Mouse (Mus musculus): ENCODE measurements around the gene Speer4e. TPM values are rescaled to one million over a fixed set of nuclear protein-coding genes. Genes with fewer than 3 reads are reported as not detected.
"Not testable (repeated sequence)": the region's sequence is repeated elsewhere in the genome, so short reads cannot be mapped to it uniquely, and the experiment has no call there.

The Speer4e gene
- not detected for total RNA-seq (2021)
- long read RNA-seq, result 0 reads

DNA sequence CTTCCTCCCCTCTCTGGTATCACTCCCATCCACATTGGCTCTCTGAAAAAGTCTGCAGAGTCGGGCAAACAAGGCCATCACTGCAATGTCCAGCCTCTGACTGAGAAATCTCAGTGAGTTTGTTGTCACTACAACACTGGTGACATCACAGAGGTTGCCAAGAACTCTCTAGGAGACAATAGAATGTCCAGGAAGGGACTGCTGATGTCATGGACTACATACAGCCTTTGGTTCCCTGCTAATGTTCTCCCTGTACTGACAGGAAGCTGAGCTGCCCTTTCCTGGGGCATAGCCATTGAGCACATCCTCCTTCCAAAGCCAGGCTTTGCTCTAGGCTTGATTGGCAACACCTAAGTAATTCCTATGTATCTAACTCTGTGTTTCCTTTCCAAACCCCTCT, at the start of gene Speer4e:
TSS of gene Speer4e (minus strand) at position 101 of the 400 bp plus-strand sequence.
- not testable (repeated sequence) for DNase-seq (ENCODE audit: low spot score in 2 of 2)

DNA sequence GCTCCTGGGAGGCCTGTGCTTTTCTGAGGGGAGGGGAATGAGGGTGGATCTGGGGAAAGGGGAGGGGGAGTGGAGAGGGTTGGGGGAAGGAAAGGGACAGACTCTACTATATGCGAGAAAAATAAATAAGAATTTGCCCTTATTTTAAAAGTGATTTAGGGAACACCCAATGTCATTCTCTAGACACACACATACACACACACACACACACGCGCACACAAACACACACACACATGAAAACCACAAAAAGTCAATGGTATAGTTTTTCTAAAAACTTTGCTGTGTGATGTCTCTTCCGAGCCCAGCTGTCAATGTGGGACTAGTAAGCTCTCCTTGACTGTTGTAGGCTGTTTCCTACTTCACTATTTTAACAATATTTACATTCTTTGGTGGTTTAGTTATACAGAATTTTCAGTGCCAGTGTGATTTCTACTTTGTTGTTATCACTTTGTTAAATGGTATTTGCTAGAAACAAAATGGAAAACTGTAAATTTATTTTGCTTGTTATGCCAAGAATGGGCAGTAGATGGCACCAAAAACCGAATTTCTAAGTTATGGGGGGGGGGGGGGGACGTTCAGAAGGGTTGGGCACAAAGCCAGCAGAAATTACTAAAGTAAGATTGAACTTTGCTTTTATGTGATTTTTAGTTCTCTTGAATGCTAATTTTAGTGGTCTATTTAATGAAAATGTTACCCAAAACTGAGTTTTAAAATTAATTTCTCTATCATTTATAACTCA, 48.6 kb upstream of the Speer4e start:
- DNase-seq (ENCODE audit: low spot score in 2 of 2), result not testable (repeated sequence)

DNA sequence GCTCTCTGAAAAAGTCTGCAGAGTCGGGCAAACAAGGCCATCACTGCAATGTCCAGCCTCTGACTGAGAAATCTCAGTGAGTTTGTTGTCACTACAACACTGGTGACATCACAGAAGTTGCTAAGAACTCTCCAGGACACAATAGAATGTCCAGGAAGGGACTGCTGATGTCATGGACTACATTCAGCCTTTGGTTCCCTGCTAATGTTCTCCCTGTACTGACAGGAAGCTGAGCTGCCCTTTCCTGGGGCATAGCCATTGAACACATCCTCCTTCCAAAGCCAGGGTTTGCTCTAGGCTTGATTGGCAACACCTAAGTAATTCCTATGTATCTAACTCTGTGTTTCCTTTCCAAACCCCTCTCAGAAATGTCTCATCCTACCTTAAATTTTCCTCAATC, 40.6 kb upstream of the Speer4e start, which contains the start of gene Gm10354:
TSS of gene Gm10354 (minus strand) at position 101 of the 400 bp plus-strand sequence.
- not testable (repeated sequence) for DNase-seq (ENCODE audit: low spot score in 2 of 2)

DNA sequence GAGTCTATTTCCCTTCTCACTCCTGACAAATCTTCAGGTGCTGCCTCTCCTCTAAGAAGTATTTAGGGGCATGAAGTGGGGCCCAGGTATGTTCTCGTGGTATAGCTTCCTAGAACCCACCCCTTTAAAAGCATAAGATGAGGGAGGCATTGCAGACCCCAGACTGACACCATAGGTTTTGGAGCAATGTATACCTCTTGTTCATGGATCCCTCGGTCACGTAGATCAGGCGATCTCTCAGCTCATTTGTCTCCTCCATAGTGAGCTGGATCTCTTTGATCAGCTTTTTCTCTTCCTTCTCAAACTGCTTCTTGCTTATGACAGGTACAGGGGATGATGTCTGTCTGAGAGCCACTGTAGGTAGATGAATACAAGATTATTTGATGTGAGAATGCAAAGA, 39.1 kb upstream of the Speer4e start:
- DNase-seq (ENCODE audit: low spot score in 2 of 2), result not testable (repeated sequence)

DNA sequence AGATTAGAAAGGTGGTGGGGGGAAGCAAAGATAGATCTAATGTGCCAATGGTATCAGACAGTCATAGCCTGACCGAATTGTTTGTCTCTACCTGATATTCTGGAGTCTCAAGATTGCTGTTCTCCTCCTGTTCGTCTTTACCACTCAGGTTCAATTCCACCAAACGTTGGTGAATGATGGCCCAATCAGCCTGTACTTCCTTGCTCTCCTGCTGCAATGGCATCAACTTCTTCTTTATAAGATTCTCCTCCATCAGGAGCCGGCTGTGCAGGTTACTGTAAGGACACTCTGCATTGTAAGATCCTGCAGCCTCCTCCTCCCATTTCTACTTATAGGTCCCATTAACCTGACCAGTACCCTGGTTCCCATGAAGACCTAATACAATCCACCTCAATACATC, 37.1 kb upstream of the Speer4e start:
- DNase-seq (ENCODE audit: low spot score in 2 of 2), result not testable (repeated sequence)

DNA sequence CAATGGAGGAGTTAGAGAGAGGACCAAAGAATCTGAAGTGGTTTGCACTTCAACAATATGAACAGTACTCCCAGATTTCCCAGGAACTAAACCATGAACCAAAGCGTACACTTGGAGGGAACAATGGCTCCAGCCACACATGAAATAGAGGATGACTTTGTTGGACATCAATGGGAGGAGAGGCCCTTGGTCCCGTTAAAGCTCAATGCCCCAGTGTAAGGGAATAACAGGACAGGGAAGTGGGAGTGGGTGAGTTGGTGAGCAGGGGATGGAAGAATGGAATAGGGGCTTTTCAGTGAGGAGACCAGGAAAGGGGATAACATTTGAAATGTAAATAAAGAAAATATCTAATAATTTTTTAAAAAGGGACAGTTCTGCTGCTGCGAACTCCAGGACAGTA, 34.6 kb upstream of the Speer4e start:
- DNase-seq (ENCODE audit: low spot score in 2 of 2), result not testable (repeated sequence)

DNA sequence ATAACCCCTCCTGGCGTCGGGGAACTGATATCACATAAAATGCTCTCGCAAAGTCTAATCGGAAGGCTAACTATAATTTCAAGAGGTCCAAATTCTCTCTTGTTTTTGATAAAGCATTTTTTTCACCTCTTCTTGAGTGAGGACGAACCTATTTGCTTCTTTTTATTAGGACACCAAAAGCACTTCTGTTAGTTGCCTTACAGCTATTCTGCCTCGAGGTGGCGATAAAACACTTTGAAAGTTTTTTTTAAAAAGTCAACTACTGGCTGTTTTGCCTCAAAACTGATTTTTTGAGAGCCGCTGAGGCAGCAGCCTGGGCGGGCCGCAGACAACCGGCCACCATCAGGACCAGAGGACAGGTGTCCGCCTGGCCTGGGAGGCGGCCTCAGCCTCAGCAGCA, 25.6 kb upstream of the Speer4e start:
- peak in 1 of 2 experiments; percentile 30 for DNase-seq (ENCODE audit: low spot score in 2 of 2)

DNA sequence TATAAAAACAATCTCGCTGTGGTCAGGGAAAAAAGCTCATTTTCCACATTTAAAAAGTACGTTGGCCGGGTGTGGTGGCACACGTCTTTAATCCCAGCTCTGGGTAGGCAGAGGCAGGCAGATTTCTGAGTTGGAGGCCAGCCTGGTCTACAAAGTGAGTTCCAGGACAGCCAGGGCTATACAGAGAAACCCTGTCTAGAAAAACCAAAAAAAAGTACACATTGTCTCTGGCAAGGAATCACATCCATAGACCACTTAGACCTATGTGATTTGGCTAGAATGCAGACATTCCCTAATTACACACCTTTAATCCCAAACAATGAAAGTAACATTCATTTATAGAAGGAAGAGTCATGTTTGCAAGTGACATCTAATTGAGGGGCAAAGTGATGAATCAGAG, 23.3 kb upstream of the Speer4e start:
- DNase-seq (ENCODE audit: low spot score in 2 of 2), result not testable (repeated sequence)

DNA sequence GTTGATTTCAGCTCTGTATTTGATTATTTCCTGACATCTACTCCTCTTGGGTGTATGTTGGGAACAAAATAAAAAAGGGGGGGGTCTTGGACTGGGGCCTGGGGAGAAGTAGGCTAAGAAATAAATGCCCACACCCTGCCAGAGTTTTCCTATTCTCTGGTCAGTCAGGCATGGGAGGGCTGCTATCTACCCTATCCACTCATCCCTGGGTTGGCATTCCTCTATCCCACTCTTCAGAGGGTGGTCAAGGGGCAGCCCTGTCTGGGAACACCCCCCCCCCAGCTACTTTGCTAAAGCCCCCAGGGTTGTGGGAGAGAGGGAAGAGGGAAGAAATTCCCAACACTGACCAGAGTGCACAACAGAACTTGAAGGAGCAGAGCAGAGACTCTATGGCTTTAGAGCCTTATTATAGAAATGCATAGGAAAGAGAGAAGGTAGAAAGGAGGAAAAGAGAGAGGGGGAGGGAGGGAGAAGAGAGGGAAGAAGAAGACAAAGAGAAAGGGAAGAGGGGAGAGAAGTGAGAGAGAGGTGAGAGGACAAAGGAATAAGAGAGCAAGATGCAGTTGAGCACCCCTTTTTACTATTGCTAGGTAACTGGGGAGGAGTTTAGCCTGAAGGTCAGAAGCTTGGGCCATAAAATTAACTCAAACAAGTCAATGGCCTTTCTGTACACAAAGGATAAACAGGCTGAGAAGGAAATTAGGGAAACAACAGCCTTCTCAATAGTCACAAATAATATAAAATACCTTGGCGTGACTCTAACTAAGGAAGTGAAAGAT, 17.9 kb upstream of the Speer4e start:
- not testable (repeated sequence) for DNase-seq (ENCODE audit: low spot score in 2 of 2)

DNA sequence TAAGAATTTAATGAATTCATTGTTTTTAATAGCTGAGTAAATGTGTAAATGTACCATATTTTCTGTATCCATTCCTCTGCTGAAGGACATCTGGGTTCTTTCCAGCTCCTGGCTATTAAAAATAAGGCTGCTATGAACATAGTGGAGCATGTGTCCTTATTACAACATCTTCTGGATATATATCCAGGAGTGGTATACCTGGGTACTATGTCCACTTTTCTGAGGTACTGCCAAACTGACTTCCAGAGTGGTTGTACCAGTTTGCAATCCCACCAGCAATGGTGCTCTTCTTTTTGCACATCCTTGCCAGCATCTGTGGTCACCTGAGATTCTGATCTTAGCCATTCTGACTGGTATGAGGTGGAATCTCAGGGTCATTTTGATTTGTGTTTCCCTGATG, 15.4 kb upstream of the Speer4e start:
- not testable (repeated sequence) for DNase-seq (ENCODE audit: low spot score in 2 of 2)

DNA sequence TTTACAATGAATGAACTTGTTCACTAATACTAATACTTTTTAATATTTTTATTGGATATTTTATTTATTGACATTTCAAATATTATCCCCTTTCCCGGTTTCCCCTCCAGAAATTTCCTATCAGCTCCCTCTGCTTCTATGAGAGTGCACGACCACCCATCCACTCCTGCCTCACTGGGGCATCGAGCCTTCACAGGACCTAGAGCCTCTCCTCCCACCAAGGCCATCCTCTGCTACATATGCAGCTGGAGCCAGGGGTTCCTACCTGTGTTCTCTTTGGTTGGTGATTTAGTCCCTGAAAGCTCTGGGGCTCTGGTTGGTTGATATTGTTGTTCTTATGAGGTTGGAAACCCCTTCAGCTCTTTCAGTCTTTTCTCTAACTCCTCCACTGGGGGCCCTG, 14.5 kb upstream of the Speer4e start:
- not testable (repeated sequence) for DNase-seq (ENCODE audit: low spot score in 2 of 2)

DNA sequence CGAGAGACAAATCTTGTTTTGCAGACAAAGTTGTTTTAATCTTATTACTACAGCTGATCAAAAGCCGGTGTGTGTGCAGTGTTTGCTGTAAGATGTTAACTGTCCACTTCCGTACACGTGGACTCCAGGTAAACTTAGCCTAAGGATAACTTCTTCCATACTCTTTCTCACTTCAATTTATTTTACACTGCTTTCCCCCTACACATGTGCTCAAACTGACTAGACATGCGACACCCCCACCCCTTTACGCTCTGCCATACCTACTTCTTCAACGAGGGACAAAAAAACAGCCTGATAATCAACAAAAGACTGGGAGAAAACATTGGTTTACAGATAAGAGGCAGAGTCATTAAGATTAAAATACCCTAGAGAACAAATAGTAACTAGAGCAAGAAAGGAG, 13.6 kb upstream of the Speer4e start:
- DNase-seq (ENCODE audit: low spot score in 2 of 2), result not testable (repeated sequence)

DNA sequence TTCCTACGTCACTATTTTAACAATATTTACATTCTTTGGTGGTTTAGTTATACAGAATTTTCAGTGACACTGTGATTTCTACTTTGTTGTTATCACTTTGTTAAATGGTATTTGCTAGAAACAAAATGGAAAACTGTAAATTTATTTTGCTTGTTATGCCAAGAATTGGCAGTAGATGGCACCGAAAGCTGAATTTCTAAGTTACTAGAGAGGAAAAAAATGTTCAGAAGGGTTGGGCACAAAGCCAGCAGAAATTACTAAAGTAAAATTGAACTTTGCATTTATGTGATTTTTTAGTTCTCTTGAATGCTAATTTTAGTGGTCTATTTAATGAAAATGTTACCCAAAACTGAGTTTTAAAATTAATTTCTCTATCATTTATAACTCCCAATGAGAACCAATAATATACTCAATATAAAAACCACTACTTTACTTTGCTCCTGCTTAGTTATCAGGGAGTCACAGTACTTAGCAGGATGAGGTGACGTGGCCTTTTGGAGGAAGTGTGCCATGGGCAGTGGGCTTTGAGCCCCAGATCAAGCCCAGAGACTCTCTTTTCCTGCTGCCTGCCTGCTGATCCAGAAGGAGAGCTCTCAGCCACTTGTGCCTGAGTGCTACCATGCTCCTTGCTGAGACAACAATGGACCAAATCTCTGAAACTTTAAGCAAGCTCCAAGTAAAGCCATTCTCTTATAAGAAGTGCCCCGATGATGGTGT, 9.4 kb upstream of the Speer4e start:
- DNase-seq (ENCODE audit: low spot score in 2 of 2), result peak in 1 of 2 experiments; percentile 59

DNA sequence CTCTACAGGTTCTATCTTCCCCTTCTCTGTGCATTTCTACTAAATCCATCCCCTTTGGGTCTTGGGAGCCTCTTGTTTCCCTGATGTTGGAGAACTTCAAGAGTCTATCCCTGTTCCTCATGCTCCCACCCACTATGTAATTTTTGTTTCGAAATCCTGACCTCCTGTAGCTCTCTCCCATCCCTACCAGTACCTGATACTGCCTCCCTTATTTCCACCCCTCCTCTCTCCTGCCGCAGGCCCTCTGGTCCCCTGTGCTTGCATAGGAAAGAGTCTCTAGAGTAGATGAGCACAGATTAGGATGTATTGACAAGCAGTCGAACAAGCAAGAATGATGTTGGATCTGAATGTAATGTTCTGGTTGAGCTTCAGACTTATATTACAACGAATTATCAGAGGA, 7.3 kb upstream of the Speer4e start:
- DNase-seq (ENCODE audit: low spot score in 2 of 2), result not testable (repeated sequence)

DNA sequence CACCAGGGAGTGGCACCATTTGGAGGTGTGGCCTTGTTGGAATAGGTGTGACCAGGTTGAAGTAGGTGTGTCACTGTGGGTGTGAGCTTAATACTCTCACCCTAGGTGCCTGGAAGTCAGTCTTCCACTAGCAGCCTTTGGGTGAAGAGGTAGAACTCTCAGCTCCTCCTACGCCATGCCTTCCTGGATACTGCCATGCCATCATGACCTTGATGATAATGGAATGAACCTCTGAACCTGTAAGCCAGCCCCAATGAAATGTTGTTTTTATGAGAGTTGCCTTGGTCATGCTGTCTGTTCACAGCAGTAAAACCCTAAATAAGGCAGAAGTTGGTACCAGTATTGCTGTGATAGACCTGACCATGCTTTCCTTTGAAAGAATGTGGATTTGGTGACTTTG, 2.8 kb upstream of the Speer4e start:
- DNase-seq (ENCODE audit: low spot score in 2 of 2), result not testable (repeated sequence)

DNA sequence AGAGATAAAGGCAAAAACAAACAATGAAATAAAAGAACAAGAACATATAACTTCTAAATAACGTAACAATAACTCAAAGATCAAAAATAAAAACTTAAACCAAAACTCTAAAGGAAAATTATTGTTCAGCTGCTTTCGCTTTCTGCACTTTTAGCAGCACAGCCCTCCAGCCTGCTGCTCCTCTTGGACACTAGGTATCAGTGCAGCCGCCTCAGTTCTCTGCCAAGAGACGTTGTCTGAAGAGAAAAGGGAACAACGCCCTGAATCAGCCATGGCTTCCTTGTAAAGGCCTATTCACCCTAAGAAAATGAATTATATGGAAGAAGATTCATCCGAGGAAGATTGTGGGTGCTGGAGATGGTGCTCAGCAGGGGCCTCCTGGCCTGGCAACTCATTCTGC, 4.5 kb downstream of the Speer4e start:
- not testable (repeated sequence) for DNase-seq (ENCODE audit: low spot score in 2 of 2)

DNA sequence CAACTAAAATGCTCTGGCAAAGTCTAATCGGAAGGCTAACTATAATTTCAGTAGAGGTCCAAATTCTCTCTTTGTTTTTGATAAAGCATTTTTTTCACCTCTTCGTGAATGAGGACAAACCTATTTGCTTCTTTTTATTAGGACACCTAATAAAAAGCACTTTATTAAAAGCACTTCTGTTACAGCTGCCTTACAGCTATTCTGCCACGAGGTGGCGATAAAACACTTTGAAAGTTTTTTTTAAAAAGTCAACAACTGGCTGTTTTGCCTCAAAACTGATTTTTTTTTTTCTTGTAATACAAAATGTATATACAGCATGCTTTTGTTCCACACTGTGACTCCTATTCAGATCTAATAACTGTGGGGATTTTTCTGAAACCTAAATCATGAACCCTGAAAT, 11.2 kb downstream of the Speer4e start:
- not testable (repeated sequence) for DNase-seq (ENCODE audit: low spot score in 2 of 2)

DNA sequence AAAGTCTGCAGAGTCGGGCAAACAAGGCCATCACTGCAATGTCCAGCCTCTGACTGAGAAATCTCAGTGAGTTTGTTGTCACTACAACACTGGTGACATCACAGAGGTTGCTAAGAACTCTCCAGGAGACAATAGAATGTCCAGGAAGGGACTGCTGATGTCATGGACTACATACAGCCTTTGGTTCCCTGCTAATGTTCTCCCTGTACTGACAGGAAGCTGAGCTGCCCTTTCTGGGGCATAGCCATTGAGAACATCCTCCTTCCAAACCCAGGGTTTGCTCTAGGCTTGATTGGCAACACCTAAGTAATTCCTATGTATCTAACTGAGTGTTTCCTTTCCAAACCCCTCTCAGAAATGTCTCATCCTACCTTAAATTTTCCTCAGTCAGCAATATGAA, 23.4 kb downstream of the Speer4e start, which contains the start of gene Gm9758:
TSS of gene Gm9758 (minus strand) at position 101 of the 400 bp plus-strand sequence.
- not testable (repeated sequence) for DNase-seq (ENCODE audit: low spot score in 2 of 2)

DNA sequence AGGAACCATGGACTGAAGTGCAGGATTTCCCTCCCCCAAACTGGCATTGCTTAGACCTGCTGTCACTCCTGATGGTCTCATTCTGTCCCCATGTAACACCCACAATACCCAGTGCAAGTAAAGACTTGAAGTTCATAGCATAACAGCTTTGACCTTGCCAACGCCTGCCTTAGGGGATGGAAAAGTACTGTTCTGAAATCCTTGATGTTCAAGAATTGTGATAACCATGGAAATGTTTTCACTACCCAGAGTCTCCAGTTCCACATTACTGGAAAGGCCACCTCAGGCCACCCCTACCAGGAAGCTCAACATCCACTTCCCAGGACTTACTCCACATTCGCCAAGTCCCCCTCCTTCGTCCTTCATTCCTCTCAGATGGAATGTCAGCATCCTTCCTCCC, 23.9 kb downstream of the Speer4e start:
- not testable (repeated sequence) for DNase-seq (ENCODE audit: low spot score in 2 of 2)

DNA sequence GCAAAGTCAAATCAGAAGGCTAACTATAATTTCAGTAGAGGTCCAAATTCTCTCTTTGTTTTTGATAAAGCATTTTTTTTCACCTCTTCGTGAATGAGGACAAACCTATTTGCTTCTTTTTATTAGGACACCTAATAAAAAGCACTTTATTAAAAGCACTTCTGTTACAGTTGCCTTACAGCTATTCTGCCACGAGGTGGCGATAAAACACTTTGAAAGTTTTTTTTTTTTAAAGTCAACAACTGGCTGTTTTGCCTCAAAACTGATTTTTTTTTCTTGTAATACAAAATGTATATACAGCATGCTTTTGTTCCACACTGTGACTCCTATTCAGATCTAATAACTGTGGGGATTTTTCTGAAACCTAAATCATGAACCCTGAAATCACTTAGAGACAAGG, 34.7 kb downstream of the Speer4e start:
- DNase-seq (ENCODE audit: low spot score in 2 of 2), result not testable (repeated sequence)

DNA sequence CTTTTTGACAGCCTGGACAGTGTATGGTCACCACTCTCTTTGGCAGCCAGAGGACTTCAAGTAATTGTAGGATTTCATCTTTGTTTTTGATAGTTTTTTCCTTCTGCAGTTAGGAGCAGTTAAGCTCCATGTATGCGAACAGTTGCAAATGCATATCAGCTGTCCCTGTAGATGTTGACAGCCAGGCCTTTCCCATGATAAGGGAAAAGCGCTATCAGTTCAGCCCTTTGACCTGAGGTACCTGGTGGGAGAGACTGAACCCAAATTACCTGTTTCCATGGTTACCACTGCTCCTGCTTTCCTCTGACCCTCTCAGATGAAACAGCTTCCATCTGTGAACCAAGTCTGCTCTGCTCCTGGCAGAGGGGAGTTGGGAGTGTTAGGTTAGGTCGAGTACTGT, 46.0 kb downstream of the Speer4e start:
- no peak for DNase-seq (ENCODE audit: low spot score in 2 of 2)

Measured in layer of hippocampus, adult 18-20 months (tissue).